Mouse (Mus musculus) ES-CJ7 (cell line): ENCODE measurements around the gene Gm36864.
A peak's percentile ranks its signal among the peaks of the same experiment; 100 is the strongest.

Experiments used
- DNase-seq: peaks from one replicate; pipeline ENCODE4 v3.0.0; 2011; ENCODE audit warnings: low read depth, low spot score

Gene Gm36864

DNA sequence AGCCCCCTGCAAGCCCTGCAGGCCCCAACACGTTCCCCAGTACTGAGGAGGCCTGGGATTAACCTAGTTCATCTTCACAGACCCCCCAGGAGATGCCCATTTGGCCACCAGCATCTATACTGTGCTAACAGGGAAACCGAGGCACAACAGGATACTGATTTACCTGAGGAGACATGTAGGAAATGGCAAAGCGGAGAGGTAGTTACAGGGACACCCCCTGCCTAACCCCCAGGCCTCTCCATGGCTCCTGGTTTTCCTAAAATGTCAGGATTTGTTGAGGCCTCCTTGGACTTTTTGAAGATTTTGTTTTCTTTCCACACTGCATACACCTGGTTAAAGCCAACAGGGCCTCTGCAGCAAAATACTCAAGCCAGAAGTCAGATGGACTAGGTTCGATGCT lies 21.3 kb downstream of the Gm36864 start, which contains the start of gene Acp4:
Acp4 (minus strand) TSS at position 101 of the 400 bp plus-strand sequence.
- DNase-seq: no peak

DNA sequence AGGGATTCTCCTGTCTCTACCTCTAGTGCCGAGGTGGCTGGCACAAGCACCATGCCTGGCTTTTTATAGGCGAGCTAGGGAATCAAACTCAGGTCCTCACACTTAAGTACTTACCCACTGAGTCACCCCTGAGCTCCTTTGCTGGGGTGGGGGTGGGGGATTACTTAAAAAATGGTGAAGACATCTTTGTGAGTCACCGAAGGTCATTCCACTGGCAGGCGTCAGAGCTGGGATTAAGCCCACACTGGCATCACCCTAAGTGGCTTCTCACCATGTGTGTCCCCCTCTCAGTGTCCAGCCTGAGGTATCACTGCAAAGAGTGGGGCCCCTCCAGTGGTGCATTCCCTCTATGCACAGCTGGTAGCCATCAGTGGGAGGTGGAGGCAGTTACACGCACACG lies 24.4 kb downstream of the Gm36864 start:
- DNase-seq: no peak

DNA sequence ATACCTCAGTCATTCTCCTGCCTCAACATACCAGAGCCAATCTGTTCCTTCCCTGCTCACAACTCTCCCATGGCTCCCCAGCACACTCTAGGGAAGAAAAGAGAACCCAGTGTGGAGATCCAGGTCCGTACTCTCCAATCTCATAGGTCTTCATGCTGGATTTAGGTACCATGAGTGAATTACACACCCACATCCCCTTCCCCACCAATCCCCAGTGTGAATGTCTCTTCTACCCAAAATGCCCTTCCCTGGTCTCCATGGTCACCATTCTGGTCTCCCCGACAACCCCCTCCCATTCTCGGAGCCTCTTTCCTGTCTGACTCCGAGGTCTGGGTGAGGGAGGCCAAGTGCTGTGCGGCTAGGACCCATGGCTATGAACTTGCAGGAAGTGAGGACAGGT lies 25.2 kb downstream of the Gm36864 start, which contains the start of gene Gm15517:
Gm15517 (plus strand) TSS at position 301 of the 400 bp plus-strand sequence.
- DNase-seq: no peak

DNA sequence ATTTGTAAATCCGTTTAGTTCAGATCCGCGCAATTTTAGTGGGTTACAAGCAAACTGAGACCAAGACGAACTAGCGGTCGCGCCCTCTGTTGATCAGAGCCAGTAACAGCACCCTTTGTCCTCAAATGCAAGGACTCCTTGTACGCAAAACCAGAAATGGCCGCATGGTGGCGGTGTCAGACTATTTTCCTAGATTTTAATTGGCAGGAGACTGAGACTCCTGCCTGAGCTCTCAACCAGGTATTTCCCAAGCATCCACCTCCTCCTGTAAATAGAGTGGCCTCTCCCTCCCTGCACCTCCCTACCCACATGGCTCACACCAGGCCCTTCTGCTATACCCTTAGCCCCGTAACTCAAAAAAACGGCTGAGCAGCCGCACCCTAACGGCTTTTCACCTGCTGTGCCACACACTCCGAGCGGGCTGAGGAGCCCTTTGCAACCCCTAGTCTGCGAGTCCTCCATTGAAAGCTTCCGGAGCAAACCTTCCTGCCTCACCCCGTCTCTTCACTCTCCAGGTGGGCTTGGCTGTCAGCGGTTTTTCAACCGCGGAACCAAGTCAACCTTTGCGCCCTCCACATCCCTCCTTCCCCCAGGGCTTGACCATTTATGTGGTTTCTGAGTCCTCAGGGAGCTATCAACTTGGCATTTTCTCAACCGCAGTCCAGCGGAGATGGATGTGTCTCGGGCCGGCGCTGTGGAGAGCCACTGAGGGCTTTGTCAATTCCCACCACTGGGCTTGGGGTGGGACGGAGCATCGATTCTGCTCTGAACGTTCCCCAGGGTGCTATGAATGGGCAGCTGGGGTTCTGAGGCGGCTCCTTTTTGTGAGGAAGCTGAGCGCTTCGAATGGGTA lies 27.0 kb downstream of the Gm36864 start:
- peak; percentile 95 for DNase-seq

- DNase-seq: no peak
Measured at GRCm38 (mm10) chr7:44268117-44268516, 32.1 kb downstream of the Gm36864 start.

- no peak for DNase-seq
Measured at GRCm38 (mm10) chr7:44269397-44269796, 33.4 kb downstream of the Gm36864 start.

DNA sequence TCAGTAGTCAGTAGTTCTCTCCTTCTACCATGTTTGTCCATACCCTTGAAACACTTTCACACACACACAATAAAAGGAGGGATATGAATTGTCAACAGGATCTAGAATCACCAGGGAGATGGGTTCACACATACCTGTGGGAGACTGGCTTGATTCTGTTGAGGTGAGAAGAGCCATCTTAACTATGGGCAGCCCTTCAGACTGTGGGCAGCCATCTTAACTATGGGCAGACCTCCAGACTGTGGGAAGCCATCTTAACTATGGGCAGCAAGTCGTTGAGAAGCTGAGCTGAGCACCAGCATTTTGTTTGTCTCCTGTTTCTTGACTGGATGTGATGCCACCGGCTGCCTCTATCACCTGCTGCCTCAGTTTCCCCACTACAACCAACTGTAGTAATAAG lies 35.3 kb downstream of the Gm36864 start:
- DNase-seq: peak; percentile 82

- DNase-seq: no peak
Measured at GRCm38 (mm10) chr7:44272546-44272945, 36.6 kb downstream of the Gm36864 start.

- no peak for DNase-seq
Measured at GRCm38 (mm10) chr7:44273446-44273845, 37.5 kb downstream of the Gm36864 start.

DNA sequence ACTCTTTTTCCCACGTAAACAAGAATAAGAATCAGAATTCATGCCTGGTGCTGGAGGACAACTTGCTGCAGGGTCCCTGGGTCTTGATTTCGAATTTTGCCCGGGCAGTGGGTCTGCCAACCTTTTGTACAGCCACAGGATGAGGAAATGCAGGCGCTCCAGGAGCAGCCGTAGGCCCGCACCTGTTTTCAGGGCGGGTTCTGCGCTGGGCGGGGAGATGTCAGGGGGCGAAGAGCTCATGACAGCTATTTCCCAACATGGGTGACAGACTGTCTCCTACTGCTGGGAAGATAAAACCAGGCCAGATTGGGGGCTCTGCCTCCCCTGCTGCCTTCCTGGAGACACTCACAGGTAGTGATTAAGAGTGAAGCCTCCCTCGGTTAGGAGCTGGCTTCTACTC lies 38.1 kb downstream of the Gm36864 start:
- DNase-seq: peak; percentile 35

DNA sequence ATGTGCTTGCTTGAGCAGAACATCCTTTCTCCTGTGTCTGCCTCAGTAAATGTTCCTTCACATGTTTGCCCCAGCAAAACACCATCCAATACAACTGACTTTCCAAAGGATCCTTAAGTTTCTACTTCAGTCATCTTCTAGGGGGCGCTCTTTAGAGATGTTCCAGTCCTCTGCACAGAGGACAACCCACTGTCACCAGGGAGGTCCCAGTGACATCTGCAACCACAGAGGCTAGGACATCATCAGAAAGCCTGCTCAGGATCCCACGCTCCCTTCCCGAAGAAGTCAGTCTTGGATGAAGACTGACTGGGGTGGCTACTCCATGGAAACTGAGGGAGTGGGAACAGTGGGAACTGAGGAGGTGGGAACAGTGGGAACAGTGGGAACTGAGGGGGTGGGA lies 39.6 kb downstream of the Gm36864 start:
- peak; percentile 51 for DNase-seq

- peak; percentile 86 for DNase-seq
Measured at GRCm38 (mm10) chr7:44276461-44277249, 40.7 kb downstream of the Gm36864 start.

DNA sequence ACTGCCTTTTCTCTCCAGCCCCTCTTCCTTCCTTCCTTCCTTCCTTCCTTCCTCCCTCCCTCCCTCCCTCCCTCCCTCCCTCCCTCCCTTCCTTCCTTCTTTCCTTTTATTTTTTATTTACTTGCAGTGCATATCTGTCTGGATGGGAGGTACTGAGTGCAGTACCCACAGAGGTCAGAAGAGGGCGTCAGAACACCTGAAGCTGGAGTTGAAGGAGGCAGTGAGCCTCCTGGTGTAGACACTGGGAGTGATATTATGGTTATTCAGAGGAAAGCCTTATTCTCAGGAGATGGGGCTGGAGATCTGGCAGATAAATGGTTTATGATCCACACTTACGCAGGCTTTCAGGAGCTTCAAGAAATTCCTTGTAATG lies 41.3 kb downstream of the Gm36864 start:
- peak; percentile 86 for DNase-seq

- DNase-seq: no peak
Measured at GRCm38 (mm10) chr7:44280959-44281358, 45.0 kb downstream of the Gm36864 start.

- DNase-seq: no peak
Measured at GRCm38 (mm10) chr7:44281586-44281985, 45.6 kb downstream of the Gm36864 start.

DNA sequence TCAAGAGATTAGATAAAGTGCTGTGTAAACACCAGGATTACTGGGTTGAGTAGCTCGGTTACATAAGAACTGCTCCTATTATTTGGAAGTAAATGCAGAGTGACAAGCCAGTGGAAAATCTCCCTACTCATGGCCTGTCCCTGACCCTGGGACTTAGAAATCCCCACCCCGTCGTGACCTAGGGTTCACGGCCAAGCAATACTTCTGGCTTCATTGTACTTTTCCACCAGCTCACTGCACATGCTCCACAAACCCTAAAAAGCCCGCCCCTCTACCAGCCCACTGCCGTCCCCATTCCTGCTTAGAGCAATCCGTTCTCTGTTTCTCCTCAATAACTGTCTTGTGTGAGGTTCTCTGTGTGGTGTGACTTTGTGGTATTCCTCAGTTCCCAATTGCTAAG lies 51.8 kb downstream of the Gm36864 start:
- DNase-seq: peak; percentile 71

DNA sequence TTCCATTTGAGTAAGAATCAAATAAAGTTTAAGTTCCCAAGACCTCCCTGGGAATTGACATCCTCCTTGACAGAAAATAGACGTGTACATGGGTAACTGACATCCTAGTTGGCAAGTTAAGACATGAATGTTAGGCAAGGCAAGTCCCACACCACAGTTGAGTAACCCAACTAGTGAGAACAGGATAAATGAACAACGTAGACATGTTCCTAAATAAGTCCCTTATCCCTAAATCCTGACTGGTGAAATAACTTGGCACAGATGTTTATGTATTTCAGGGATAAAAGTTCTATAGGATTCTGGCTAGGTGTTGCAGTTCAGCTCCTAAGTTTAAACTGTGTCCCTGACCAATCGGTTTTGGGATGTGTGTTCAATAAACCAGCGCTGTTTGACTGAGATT lies 55.0 kb downstream of the Gm36864 start:
- DNase-seq: no peak

DNA sequence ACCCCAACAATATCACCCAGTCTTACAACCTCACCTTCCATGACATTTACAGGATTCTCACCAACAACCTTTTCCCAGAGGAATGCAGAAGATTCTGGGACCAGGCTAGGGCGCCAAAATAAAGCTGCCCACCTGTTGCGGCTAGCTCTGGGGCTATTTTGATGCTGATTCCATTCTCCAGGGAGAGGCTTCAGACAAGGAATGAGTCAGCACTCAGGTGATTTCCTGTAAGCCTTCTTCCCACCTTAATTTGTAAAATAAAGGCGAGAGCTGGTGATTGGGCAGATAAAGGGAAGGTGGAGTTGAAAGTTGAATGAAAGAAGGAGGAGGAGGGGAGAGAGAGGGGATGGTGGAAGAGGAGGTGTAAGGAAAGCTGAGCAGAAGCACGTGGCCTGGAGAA lies 55.4 kb downstream of the Gm36864 start:
- DNase-seq: peak; percentile 80
